Mouse (Mus musculus) brown adipose tissue, adult 24 weeks (tissue): ENCODE measurements around the gene Vstm5. TPM values are rescaled to one million over a fixed set of nuclear protein-coding genes. Genes with fewer than 3 reads are reported as not detected.

ENCODE experiments used
- polyA plus RNA-seq: library from polyadenylated mRNA; stranded (reverse); fragments of >200 nt; gene quantifications from 2 replicates; pipeline ENCODE4 v1.2.4, GENCODE M21; 2012; ENCODE audit not compliant: missing spikeins, insufficient read depth, insufficient read length

Vstm5 gene
- polyA plus RNA-seq, 1 experiment = not detected

Other genes with a start within 250 kb of the Vstm5 start
- 0.63 and 1.0 TPM in 2 replicates for gene Panx1, start 193.6 kb upstream of the Vstm5 start, polyA plus RNA-seq
- gene Hephl1, start 126.9 kb upstream of the Vstm5 start, polyA plus RNA-seq = 1.7 and 2.4 TPM in 2 replicates
- gene Med17, start 40.9 kb downstream of the Vstm5 start, polyA plus RNA-seq = 25.8 and 28.0 TPM in 2 replicates
- 41.7 and 53.1 TPM in 2 replicates for gene Taf1d, start 67.2 kb downstream of the Vstm5 start, polyA plus RNA-seq
- gene 4931406C07Rik, start 67.4 kb downstream of the Vstm5 start, polyA plus RNA-seq = 370 and 448 TPM in 2 replicates
- gene Cep295, start 118.7 kb downstream of the Vstm5 start, polyA plus RNA-seq = 5.1 and 5.7 TPM in 2 replicates